Mouse (Mus musculus) brain, embryonic 14.5 days (tissue): ENCODE measurements around the gene Kcnh8.

ENCODE experiments used
- CTCF ChIP-seq: fragments of 200-500 bp; IDR thresholded peaks from 2 replicates; pipeline ENCODE4 v1.5.1; 2012; ENCODE audit warnings: inconsistent platforms, mild to moderate bottlenecking, moderate library complexity, borderline replicate concordance; ENCODE audit not compliant: insufficient read depth, insufficient read length; ENCODE audit errors: extremely low read depth
- POLR2A ChIP-seq: fragments of 200-500 bp; IDR thresholded peaks from 2 replicates; pipeline ENCODE4 v1.6.1; 2012; ENCODE audit warnings: mild to moderate bottlenecking, inconsistent platforms, borderline replicate concordance; ENCODE audit not compliant: poor library complexity, insufficient read depth, insufficient read length, severe bottlenecking; ENCODE audit errors: extremely low read depth

DNA sequence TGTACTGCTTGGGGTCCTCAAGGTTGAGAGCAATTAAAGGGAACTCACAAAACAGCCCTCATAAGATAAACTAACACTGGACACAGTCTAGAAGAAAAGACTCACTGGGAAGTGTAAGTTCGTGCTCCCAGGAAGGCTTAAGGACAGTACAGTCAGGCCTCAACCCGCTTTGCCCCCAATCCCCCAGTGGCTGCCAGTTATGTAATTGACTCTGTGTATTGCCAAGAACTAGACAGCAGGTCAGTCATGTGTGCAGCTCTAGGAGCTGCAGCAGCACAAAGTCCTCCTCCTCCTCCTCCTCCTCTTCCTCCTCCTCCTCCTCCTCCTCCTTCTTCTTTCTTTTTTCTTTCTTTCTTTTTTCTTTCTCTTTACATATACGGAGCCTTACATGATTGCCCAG, 185.6 kb downstream of the Kcnh8 start:
- TF ChIP-seq CTCF (no peak), POLR2A (no peak)
